Mouse (Mus musculus): ENCODE measurements around the gene Pak6. TPM values are rescaled to one million over a fixed set of nuclear protein-coding genes. Genes with fewer than 3 reads are reported as not detected.
A peak's percentile ranks its signal among the peaks of the same experiment; 100 is the strongest.

Pak6 gene
- polyA plus RNA-seq, 1 experiment from 2014 or later: 0.53 TPM

DNA sequence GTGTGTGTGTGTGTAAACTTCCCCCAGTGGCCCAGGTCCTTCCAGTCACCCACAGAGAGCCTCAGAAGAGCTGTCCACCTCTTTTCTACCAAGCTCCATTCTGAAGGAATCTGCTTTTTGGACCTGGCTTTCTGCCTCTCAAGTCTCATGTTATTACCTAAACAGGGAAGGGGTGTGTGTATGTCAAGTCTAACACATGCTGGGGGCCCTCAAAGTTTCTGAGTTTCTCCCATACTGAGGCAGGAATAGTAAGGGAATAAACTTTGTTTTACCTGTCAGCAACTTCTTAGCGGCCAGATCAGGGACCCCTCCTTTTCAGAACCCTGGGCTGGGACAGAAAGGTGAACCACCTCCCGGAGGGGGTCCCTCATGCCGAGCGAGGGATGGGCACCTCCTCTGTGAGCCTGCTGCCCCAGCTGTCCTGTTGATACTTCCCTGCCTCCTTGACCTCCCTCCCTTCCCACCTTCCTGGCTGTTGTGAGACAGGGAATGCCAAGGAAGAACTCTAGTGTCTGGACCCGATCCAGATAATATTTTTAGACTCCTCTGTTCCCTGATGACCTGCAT lies 34.3 kb downstream of the Pak6 start:
- DNase-seq (ENCODE audit: low spot score): no peak

DNA sequence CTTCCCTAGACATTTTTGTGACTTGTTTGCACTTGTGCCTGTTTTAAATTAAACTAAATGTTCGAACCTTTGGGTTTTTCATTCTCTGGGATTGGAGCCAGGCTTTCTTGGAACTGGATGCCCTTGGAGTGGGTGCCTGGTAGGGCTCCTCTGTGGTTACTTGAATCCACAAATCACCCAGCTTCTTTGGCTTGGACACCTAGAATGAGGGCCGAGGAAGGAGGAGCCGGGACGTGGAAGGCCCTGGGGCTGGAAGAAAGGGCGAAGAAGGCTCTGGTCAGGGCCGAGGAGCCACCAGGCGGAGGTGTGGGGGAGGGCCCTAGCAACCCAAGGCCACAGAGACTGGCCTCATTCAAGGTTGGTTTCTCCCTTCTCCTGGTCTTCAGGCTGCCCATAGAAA lies 34.9 kb downstream of the Pak6 start:
- DNase-seq (ENCODE audit: low spot score): no peak

DNA sequence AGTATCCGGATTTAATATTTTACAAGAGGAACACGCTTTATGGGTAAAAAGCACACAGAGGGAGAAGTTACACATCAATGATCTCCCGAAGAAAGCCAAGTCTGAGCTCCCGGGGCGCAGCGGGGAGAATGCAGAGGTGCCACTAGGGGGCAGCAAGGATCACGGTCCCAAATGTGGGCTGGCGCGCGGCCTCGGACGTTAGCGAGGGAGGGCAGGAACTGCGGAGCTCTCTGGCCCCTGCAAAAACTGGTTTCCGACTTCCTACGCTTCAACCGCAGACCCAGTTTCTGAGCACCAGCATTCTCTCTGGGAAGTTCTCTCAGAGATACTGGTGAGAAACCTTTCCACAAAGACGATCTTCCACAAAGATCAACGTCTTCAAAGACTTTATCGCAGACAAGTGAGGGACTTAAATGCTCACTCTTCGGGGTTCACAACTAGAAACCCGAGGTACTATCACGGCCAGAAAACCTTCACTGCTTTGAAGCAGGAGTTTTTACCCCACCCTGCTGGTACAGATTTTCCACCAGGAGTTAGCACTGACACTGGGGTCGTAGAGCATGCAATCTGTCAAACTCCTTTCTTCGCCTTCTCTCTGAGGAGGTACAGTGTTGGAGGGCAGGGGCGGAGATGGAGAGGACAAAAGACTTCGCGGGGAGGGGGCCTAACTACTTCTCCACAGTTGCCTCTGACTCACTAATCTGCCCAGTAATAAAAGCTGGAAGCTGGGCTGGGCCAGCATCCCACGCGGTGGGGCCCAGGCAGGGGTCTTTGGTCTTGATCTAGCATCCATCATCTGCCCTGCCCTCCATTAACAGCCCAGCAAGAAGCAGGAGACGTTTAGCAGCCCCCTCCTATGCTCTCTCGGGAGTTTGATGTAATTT lies 37.3 kb downstream of the Pak6 start:
- DNase-seq (ENCODE audit: low spot score): peak; percentile 71

DNA sequence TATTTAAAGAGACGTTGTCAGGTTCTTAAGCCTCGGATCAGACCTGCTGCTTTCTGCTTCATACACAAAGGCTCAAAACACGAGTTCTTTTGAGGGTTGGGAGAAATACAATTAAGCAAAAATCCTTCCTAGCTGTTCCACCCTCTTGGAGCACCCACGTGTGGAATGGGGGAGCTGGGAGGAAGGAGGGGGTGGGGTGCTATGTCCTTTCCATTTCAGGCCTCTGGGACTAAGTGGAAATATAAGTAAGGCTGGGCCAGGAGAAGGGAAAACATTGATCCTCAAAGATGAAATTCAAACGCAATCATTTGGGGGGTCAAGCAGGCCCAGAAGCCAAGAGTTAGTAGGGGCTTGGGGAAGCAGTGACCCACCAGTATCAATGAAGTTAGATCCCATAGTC lies 38.1 kb downstream of the Pak6 start:
- DNase-seq (ENCODE audit: low spot score): no peak

DNA sequence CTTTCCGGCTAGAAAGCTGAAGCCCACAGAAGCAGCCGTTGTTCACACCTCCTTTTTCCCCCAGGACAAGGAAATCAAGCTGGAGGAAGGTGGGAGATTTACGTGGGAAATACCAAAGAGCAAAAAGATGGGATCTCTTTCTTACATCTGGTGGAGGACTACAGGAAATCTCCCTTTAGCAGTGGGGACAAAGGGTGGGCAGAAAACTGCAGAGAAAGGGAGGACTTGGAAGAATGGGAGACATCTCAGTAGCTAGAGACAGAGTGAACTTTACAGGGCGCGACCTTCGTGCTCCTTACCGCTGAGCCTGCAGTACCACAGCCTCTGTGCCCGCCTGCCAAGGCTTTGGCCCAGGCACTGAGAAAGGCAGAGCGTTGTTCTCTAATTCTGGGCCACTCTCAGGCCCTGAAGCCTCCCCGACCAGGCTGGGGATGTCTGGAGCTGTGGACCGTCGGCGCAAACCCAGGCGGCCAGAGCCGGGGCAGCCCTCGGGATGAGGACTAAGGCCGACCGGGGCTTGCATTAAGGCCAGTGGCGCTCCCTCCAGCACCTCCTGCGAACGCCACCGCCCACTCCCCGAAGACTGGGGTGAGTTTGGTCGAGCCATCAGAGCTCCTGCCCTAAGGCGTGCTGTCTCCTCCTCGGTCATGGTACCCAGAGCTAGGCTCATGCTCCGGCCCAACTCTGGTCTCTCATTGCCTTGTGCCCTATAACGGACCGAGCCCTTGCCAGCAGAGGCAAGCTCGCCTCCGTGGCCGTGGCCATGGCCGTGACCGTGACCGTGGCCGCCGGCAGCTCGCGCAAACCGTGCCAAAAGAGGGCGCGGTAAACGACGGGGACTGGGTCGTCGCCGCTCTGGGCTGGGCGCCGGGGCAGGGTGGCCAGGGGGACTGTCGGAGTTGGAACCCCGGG lies 39.1 kb downstream of the Pak6 start:
- no peak for DNase-seq (ENCODE audit: low spot score)

DNA sequence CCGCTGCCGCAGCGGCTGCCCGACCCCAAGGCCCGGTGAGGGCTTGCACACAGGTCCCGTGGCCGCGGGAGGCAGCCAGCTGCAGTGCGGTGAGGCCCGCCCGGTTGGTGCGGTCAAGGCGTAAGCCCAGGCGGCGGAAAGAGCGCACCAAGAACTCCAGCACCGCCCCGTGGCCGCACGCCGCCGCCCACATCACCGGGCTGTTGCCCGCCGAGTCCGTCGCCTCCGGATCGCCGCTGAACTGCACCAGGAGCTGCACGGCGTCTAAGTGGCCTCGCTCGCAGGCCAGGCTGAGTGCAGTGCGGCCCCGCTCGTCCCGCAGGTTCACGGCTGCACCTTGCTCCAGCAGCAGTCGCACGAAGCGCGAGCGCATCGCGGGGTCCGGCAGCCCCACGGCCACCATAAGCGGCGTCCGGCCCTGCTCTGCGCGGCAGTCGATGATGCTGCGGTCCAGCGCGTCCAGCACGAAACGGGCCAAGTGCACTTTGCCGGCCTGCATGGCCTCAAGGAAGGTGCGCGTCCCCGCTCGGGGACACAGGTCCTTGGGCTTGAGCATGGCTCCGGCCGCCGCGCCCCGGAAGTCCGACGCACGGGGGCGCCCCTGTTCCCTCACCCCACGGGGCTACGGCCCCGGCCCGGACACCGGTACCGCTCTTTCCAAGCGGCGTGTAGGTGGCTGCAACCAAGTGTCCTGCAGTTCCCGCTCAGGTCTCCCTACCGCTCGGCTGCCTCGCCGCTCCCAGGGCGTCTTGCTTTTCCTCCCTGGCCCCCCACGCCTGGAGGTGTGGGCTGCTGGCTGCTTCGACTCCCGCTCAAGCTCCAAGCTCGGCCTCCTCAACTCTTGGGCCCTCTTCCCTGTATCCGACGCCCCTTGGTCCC lies 40.0 kb downstream of the Pak6 start:
- no peak for DNase-seq (ENCODE audit: low spot score)

DNA sequence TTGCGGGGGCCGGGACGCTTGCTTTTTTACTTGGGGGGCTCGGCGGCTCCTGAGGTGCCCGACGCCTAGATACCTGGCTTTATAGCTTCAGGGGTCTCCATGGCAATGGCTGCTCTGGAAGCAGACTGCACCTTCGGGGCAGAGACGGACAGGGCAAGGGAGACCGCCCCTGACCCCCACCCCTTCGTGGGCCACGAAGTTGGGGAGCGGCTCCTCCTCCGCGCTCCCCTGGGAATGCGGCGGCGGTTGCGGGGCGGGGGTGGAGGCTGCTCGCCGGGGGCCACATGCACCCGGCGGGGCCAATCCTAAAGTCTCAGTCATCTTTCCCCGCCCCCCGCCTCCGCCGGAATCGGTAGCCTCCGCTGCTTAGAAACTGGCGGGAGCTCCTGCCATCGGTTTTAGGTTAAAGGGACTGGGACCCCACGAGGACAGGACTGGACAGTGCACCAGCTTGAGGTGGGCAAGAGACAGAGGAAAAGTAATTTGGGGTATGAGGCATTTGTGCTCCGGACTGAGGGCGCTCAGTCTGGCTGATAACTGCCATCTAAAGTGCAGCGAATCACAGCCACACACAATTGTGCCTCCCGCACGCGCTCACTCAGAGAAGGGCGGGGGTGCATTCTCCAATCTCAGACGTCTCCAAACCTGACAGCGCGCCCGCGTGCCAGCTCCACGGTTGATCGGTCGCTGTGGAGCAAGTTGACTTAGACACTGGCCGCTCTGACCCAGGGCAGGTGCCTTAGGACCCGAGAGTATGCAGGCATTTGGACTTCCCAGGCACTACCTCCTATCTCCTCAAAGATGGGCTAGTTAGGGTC lies 41.0 kb downstream of the Pak6 start, which contains the start of gene Ankrd63:
Gene Ankrd63, minus strand, starts transcription at position 51 of the 818 bp plus-strand sequence.
- no peak for DNase-seq (ENCODE audit: low spot score)

DNA sequence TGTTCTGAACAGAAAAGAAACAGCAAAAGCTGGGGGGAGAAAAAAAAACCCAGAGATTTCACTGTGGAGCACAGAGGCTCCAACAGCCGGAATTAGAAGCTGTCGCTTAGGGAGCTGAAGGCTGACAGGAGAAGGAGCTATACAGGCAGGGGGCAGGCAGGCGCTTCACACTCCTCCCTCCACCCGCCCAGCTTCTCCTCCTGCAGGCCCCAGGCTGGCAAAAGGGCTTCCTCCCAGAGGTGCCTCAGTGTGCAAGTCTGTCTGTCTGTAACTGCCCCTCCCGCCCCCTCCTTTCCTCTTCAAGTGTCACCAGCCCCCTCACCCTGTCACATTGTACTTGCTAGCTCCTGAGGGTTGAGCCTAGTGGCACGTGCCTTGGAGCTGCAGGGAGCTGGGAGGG lies 43.3 kb downstream of the Pak6 start:
- no peak for DNase-seq (ENCODE audit: low spot score)

DNA sequence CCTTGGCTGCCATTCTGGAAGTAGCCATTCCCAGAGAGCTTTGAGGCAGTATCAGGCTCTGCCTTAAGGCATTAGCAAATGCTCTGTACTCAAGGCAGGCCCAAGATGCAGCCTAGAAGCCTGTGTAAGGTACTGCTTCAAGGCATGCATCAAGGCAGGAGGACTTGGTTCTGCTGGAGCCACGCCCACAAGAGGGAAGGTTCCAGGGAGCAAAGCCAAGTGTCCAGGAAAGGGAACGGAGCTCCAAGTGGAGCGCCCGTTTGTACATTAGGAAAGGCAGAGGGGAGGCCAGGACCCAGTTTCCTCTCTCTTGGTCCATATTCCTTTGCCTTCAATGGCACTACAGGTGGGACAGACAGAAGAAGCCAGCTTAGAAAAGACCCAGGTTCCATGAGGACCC lies 45.4 kb downstream of the Pak6 start:
- DNase-seq (ENCODE audit: low spot score): no peak

DNA sequence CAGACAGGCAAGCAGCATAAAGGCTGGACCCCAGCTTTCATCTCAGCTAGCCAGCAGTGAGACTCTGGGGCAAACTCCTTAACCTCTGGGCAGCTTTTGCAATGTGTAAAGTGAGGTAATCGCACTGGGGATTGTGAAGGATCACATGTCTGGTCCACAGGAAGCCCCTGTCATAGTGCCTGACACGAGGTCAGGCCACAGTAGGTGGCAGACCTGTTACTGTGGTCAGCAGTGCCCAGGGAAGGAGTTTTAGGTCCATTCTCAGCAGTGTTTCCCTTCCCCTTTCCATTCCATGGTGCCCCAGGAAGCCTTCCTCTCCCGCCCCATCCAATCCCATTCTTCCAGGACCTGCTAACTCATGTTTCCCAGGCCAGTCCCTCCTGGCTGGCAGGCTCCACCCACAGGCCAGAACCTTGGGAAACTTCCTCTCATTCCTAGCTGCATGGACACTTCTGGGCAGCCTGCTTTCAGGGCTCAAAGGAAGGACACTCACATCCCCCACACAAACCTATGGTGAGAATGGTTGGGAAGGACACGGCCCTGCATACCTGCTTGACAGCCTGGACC lies 46.6 kb downstream of the Pak6 start:
- no peak for DNase-seq (ENCODE audit: low spot score)

DNA sequence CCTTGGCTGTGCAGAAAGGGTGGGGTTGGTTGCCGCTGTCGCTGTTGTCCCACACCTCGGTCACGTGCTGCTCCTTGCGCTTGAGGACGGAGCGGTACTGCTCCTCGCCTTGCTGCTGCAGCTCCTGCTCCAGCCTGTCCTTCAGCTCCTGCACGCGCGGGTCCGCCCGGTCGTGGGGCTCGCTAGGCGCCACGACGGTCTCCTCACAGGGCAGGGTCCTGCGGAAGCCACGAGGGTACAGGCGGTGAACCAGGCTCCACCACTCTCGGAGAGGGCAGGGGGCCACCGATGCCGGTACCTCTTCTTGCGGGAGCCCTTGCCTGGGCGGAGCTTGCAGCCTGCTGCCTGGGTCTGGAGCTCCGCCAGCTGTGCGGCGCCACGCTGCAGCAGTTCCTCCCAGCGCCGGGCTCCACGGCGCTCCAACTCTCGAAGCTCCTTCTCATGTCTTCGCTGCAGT lies 48.0 kb downstream of the Pak6 start:
- DNase-seq (ENCODE audit: low spot score): peak; percentile 70

DNA sequence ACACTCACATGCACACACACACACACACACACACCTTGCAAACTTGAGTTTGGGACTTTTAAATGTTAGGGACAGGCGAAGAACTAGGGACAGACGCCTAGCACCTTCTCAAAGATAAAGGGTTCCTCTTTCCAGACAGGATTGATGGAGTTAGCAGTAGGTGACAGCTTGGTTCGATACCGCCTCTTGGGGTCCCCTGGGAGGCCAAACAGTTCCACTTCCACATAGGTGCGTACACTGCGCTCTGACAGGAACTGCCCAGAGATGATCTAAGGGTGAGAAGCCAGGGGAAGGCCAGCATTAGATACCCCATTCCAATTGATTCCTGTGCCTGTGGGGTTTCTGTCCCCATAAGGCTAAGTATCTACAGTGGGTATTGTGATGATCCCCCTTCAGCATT lies 50.5 kb downstream of the Pak6 start:
- no peak for DNase-seq (ENCODE audit: low spot score)

DNA sequence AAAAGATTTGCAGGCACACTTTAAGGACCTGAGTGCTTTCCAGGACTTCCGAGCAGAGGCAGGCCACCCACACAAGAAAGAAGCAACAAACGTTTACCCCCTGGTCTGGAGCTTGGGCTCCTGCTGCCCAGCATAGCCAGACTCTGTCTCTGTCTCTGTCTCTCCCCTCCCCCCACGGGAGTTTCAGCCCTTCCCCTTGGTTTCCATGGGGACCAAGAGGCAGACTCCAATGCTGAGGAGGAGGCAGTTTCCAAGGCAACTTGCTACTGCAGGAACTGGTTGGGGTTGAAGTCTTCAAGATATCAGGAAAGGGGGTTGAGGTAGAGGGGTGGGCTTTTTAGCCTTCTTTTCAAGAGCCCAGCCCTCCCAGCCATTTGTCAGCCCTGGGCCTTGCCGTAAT lies 51.1 kb downstream of the Pak6 start:
- DNase-seq (ENCODE audit: low spot score): no peak

DNA sequence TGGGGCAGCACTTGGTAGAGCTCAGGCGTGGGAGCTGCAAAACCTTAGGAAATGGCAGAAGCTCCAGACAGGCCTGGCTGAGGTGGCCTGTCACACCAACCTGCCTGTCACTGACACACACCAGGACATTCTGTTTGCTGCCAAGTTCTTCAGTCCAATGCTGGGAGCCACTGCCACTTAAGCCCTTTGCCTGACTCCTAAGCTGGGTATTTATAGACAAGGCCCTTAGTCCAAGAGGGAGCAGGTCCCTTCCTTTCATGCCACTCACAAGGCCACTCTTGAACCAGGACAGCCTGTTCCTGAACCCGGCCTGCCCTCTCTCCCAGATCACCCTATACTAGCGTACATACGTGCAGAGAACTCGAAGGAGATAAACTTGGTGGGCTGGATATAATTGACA lies 53.6 kb downstream of the Pak6 start:
- DNase-seq (ENCODE audit: low spot score): no peak

DNA sequence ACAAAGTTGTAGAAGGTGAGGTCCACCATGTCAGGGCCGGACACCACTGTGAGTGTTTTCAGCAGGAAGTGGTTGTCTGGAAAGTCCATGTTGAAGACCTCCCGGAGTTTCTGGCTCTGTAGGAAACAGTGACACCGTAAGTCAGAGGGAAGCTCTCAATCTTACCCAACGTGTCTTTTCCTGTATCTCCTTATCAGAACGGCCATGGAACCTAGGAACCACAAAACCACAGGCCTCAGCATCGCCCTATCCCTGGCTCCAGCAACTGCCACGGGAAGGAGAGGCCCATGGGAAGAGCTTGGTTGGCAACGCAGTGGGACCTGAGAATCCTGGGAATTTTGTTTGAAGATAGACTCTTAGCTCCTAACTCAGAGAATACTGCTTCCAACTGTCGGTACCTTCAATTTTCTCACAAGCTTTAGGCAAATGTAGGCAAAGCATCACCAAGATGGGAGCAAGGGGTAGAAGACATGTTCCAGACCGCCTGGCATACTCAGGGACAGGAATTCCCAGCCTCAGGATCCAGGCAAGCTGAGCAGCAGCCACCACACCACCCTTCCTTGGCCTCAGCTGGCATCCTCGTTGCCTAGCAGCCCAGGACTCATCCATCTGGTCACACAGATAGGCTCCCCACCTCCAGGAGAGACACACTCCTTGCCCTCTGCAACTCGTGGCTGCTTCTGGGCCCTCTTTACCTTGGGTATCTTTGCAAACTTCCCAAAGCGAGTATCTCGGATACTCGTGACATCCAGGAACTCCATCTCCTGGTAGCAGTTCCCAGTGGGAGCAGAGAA lies 60.8 kb downstream of the Pak6 start:
- no peak for DNase-seq (ENCODE audit: low spot score)

DNA sequence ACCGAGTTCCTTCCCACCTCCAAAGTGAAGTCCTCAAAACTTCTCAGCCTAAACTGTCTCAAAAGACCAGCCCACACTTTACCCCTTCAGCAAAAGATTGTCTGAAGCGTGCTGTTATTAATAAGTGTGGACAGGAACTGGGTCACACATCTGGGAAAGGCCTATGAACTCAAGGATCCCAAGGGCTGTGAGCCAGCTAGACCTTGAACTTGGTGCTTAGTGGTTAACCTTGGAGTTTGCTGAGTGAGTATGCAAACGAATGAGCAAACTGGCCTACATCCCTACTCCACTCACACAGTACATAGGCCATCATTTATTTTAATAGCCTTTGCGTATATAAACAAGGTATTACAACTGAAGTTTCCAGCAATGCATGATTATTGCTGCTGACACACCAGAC lies 62.4 kb downstream of the Pak6 start:
- no peak for DNase-seq (ENCODE audit: low spot score)

DNA sequence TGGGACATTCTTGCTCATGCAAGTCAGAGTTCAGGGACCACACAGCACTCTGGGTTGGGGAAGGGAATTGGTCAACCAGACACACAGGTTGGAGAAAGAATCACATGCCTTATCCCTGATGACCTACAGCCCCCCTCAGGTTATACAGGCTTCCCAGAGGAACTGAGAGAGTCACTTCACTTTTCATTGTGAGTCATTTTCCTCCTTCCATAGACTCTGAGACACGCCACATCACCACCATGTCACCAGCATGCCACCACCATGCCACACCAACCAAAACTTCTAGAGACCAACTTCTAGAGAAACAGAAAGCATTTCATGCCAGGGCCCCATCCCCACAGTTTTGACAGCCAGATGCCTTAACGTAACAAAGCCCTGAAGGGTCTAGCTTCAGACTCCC lies 63.8 kb downstream of the Pak6 start:
- no peak for DNase-seq (ENCODE audit: low spot score)

DNA sequence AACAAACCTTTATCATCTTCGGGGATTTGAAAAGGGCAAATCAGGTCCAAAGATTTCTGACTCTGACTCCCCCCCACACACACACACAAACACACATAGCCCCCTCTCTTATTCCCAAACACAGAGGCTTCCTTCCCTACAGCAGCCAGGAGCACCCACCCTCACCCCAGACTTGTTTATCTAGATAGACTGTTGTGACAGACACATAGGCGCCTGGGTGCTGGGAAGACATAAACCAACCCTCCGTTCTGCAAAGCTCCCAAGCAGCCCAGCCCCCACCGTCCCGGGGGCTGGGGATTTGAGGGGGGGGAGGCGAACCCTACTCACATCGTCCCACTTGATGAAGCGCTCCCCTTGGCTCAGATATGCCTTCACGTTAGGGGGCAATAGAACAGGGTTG lies 64.8 kb downstream of the Pak6 start:
- no peak for DNase-seq (ENCODE audit: low spot score)

DNA sequence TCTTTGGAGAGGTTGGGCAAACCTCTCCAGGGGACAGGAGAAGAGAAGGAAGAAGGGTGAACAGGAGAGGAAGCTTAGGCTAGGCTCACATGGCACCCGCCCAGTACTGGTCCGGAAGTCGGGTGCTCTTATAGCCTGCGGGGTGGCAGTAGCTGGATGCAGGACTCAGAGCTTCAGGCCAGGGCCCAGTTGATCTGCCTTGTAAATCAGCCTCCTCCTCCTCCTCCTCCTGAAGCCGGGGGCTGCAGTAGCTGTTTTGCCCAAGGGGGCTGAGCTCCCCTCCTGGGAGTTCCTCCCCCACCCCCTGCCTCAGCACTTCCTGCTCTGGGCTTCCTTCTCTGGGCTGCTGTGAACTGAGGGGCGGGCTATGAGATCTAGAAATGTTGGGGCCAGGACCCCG lies 65.2 kb downstream of the Pak6 start, which contains the start of gene Plcb2:
Gene Plcb2, minus strand, starts transcription at position 102 of the 400 bp plus-strand sequence.
- peak; percentile 67 for DNase-seq (ENCODE audit: low spot score)
